Mouse (Mus musculus): Measurements from ENCODE around the gene Ngdn. TPM values are rescaled to one million over a fixed set of nuclear protein-coding genes. Genes with fewer than 3 reads are reported as not detected.
A peak's percentile ranks its signal among the peaks of the same experiment; 100 is the strongest.

Ngdn gene
- polyA plus RNA-seq, 1 experiment from 2014 or later = 70.1 TPM

GRCm38 (mm10) chr14:55002687-55003120, 12.6 kb upstream of the Ngdn start:
- Histone ChIP-seq H3K27ac (replicated peaks; ENCODE audit: low read depth, low read length) (no peak overlapping the region), H3K9ac (ENCODE audit: low read depth, low read length) (no peak overlapping the region), H3K4me2 (ENCODE audit: low read depth, low read length) (no peak overlapping the region), H3K9me3 (ENCODE audit: control insufficient read depth, low read length) (no peaks in the 10 kb centered on the region), H3K4me3 (ENCODE audit: low read depth, low read length) (no peak overlapping the region), H3K36me3 (ENCODE audit: control insufficient read depth, insufficient read depth, low read length) (no peaks in the 10 kb centered on the region), H3K27me3 (replicated peaks; ENCODE audit: control insufficient read depth, insufficient read depth, low read length) (no peaks in the 10 kb centered on the region), H3K4me1 (ENCODE audit: control insufficient read depth, insufficient read depth, low read length) (peaks cover 9% of the 10 kb centered on the region; the same call in 1 of the 2 replicates)
- WGBS = 57% methylated on average over 7 of the region's 7 CpGs
- no peak for DNase-seq (ENCODE audit: low spot score)
- ATAC-seq (ENCODE audit: low read depth) = no peak

- H3K4me1 ChIP-seq (ENCODE audit: control insufficient read depth, insufficient read depth, low read length) = peaks cover 9% of the 10 kb centered on the region; the same call in 1 of the 2 replicates
- no peak; the same call in 1 of the 2 replicates for ATAC-seq (ENCODE audit: low read depth)
Measured at GRCm38 (mm10) chr14:55003878-55004855, 11.1 kb upstream of the Ngdn start.

DNA sequence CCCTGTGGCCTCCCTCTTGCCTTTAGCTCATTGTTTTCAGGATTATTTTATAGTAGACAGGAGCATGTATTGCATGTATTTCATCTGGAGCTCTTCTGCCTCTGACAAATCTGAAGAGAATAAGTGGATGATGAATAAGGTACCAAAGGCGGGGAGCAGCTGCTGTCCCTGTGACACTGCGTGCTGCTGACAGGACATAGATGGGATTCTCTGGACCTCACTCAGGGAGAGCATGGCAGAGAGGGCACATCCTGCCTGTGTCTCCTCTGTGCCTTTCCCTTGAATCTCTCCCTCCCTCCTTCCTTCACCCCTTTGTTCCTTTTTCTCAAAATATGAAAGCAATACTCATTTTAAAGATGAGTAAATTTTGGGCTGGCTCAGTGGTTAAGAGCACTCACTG, 9.7 kb upstream of the Ngdn start:
- WGBS = 81% methylated on average over 2 of the region's 2 CpGs
- ATAC-seq (ENCODE audit: low read depth) = no peak

More at GRCm38 (mm10) chr14:55003878-55004855, 11.1 kb upstream of the Ngdn start:
- DNase-seq (ENCODE audit: low spot score) = peak; percentile 27
- Histone ChIP-seq H3K4me2 (ENCODE audit: low read depth, low read length) (no peak overlapping the region), H3K9ac (ENCODE audit: low read depth, low read length) (no peak overlapping the region), H3K4me3 (ENCODE audit: low read depth, low read length) (no peak overlapping the region), H3K36me3 (ENCODE audit: control insufficient read depth, insufficient read depth, low read length) (no peaks in the 10 kb centered on the region), H3K27me3 (replicated peaks; ENCODE audit: control insufficient read depth, insufficient read depth, low read length) (no peaks in the 10 kb centered on the region), H3K9me3 (ENCODE audit: control insufficient read depth, low read length) (no peaks in the 10 kb centered on the region), H3K27ac (replicated peaks; ENCODE audit: low read depth, low read length) (no peak overlapping the region)
- WGBS = 77% methylated on average over 18 of the region's 18 CpGs

DNA sequence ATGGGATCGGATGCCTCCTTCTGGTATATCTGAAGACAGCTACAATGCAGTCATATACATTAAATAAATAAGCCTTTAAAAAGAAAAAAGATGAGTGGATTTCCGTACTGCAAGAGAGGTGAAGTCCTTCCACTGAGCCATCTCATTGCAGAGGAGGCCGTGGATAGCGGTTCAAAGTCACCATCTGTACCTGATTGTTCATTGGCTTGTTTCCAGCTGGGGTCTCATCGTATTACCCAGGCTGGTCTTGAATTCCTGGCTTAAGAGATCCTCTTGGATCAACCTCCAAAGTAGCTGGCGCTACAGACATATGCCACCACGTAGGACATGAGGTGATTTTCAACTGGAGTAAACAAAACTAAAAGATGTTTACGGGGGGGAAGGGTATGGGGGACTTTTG, 9.3 kb upstream of the Ngdn start:
- H3K36me3 ChIP-seq (ENCODE audit: control insufficient read depth, insufficient read depth, low read length) = no peaks in the 10 kb centered on the region
- no peak for DNase-seq (ENCODE audit: low spot score)
- no peak overlapping the region for H3K4me2 ChIP-seq (ENCODE audit: low read depth, low read length)
- no peak overlapping the region for H3K27ac ChIP-seq (replicated peaks; ENCODE audit: low read depth, low read length)
- H3K27me3 ChIP-seq (replicated peaks; ENCODE audit: control insufficient read depth, insufficient read depth, low read length) = no peaks in the 10 kb centered on the region
- WGBS = 59% methylated on average over 8 of the region's 8 CpGs
- no peaks in the 10 kb centered on the region for H3K9me3 ChIP-seq (ENCODE audit: control insufficient read depth, low read length)
- no peak for ATAC-seq (ENCODE audit: low read depth)
- no peak overlapping the region for H3K9ac ChIP-seq (ENCODE audit: low read depth, low read length)
- no peak overlapping the region for H3K4me3 ChIP-seq (ENCODE audit: low read depth, low read length)
- peaks cover 9% of the 10 kb centered on the region; the same call in 1 of the 2 replicates for H3K4me1 ChIP-seq (ENCODE audit: control insufficient read depth, insufficient read depth, low read length)

More for the DNA sequence above, 9.7 kb upstream of the Ngdn start:
- H3K9me3 ChIP-seq (ENCODE audit: control insufficient read depth, low read length) = no peaks in the 10 kb centered on the region
- H3K4me1 ChIP-seq (ENCODE audit: control insufficient read depth, insufficient read depth, low read length) = peaks cover 9% of the 10 kb centered on the region; the same call in 1 of the 2 replicates
- no peak overlapping the region for H3K4me3 ChIP-seq (ENCODE audit: low read depth, low read length)
- no peaks in the 10 kb centered on the region for H3K36me3 ChIP-seq (ENCODE audit: control insufficient read depth, insufficient read depth, low read length)
- no peak overlapping the region for H3K27ac ChIP-seq (replicated peaks; ENCODE audit: low read depth, low read length)
- no peak overlapping the region for H3K9ac ChIP-seq (ENCODE audit: low read depth, low read length)
- H3K4me2 ChIP-seq (ENCODE audit: low read depth, low read length) = no peak overlapping the region
- no peak for DNase-seq (ENCODE audit: low spot score)
- H3K27me3 ChIP-seq (replicated peaks; ENCODE audit: control insufficient read depth, insufficient read depth, low read length) = no peaks in the 10 kb centered on the region

GRCm38 (mm10) chr14:55006541-55006940, 8.7 kb upstream of the Ngdn start:
- no peak for DNase-seq (ENCODE audit: low spot score)
- H3K4me1 ChIP-seq (ENCODE audit: control insufficient read depth, insufficient read depth, low read length) = peaks cover 9% of the 10 kb centered on the region; the same call in 1 of the 2 replicates
- no peak overlapping the region for H3K9ac ChIP-seq (ENCODE audit: low read depth, low read length)
- no peak overlapping the region for H3K27ac ChIP-seq (replicated peaks; ENCODE audit: low read depth, low read length)
- H3K36me3 ChIP-seq (ENCODE audit: control insufficient read depth, insufficient read depth, low read length) = no peaks in the 10 kb centered on the region
- 52% methylated on average over 3 of the region's 3 CpGs for WGBS
- H3K9me3 ChIP-seq (ENCODE audit: control insufficient read depth, low read length) = no peaks in the 10 kb centered on the region
- H3K4me3 ChIP-seq (ENCODE audit: low read depth, low read length) = no peak overlapping the region
- no peak overlapping the region for H3K4me2 ChIP-seq (ENCODE audit: low read depth, low read length)
- no peak for ATAC-seq (ENCODE audit: low read depth)
- no peaks in the 10 kb centered on the region for H3K27me3 ChIP-seq (replicated peaks; ENCODE audit: control insufficient read depth, insufficient read depth, low read length)

DNA sequence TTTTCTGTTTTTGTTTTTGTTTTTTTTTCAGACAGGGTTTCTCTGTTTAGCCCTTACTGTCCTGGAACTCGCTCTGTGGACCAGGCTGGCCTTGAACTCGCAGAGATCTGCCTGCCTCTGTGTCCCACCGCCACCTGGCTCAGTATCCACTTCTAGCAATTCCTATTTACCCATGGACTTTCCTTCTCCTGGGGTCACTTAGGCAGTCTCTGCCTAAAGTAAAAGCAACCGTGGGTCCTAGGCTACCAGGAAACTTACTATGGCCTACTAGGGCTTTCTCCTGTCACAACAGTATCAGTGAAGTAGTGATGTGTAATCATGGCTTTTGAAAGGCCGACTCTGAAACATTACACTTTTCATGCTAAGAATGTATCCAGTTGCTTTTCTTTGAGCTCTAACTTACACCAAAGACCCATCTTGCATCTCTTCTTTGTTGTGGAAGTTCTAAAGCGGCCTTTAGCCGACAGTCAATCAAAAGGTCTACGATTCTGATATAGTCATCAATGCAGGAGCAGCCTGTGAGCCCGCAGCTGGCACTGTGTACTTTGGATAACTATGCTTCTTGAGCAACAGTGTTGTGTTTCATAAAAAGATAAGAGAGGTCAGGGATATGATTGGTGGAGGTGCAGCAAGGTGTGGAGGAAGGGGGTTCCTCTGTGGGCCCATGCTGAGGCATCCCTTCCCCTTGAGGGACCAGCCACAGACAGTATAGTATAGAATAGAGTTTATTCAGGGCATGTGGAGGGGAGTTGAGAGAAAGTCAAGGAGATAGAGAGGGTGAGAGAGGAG, 7.9 kb upstream of the Ngdn start:
- H3K9ac ChIP-seq (ENCODE audit: low read depth, low read length) = no peak overlapping the region
- WGBS = 86% methylated on average over 9 of the region's 9 CpGs
- no peak overlapping the region for H3K4me3 ChIP-seq (ENCODE audit: low read depth, low read length)
- peaks cover 9% of the 10 kb centered on the region; the same call in 1 of the 2 replicates for H3K4me1 ChIP-seq (ENCODE audit: control insufficient read depth, insufficient read depth, low read length)
- ATAC-seq (ENCODE audit: low read depth) = no peak
- H3K4me2 ChIP-seq (ENCODE audit: low read depth, low read length) = no peak overlapping the region
- no peak for DNase-seq (ENCODE audit: low spot score)
- H3K27me3 ChIP-seq (replicated peaks; ENCODE audit: control insufficient read depth, insufficient read depth, low read length) = no peaks in the 10 kb centered on the region
- no peaks in the 10 kb centered on the region for H3K9me3 ChIP-seq (ENCODE audit: control insufficient read depth, low read length)
- no peaks in the 10 kb centered on the region for H3K36me3 ChIP-seq (ENCODE audit: control insufficient read depth, insufficient read depth, low read length)
- H3K27ac ChIP-seq (replicated peaks; ENCODE audit: low read depth, low read length) = no peak overlapping the region

DNA sequence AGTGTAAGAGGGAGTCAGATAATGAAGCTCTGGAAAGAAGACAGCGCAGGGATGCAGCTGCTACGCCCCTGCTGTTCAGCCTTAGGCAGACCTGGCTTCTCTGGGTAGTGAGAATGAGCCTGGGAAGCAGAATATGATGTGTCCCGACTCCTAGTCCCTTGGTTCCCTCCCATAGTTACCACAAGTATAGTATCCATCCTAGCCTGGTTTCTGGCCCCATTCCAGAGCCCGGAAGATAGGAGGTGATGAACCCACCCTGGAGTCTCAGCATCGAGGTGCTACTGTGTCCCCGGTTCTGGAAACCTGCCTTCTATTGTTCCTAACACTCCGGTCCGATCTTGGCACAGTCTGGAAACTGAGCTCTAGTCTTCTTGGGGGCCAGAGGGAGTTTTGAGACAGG, 6.8 kb upstream of the Ngdn start:
- ATAC-seq (ENCODE audit: low read depth) = no peak
- no peak overlapping the region for H3K9ac ChIP-seq (ENCODE audit: low read depth, low read length)
- peaks cover 5% of the 10 kb centered on the region; the same call in 1 of the 2 replicates for H3K4me1 ChIP-seq (ENCODE audit: control insufficient read depth, insufficient read depth, low read length)
- WGBS = 68% methylated on average over 8 of the region's 8 CpGs
- no peaks in the 10 kb centered on the region for H3K27me3 ChIP-seq (replicated peaks; ENCODE audit: control insufficient read depth, insufficient read depth, low read length)
- no peak overlapping the region for H3K4me3 ChIP-seq (ENCODE audit: low read depth, low read length)
- H3K9me3 ChIP-seq (ENCODE audit: control insufficient read depth, low read length) = no peaks in the 10 kb centered on the region
- no peak overlapping the region for H3K27ac ChIP-seq (replicated peaks; ENCODE audit: low read depth, low read length)
- DNase-seq (ENCODE audit: low spot score) = no peak
- no peak overlapping the region for H3K4me2 ChIP-seq (ENCODE audit: low read depth, low read length)
- H3K36me3 ChIP-seq (ENCODE audit: control insufficient read depth, insufficient read depth, low read length) = no peaks in the 10 kb centered on the region

GRCm38 (mm10) chr14:55011116-55011515, 4.1 kb upstream of the Ngdn start:
- Histone ChIP-seq H3K4me3 (ENCODE audit: low read depth, low read length) (no peak overlapping the region), H3K27ac (replicated peaks; ENCODE audit: low read depth, low read length) (no peak overlapping the region), H3K4me1 (ENCODE audit: control insufficient read depth, insufficient read depth, low read length) (no peaks in the 10 kb centered on the region), H3K27me3 (replicated peaks; ENCODE audit: control insufficient read depth, insufficient read depth, low read length) (no peaks in the 10 kb centered on the region), H3K9me3 (ENCODE audit: control insufficient read depth, low read length) (no peaks in the 10 kb centered on the region), H3K4me2 (ENCODE audit: low read depth, low read length) (no peak overlapping the region), H3K9ac (ENCODE audit: low read depth, low read length) (no peak overlapping the region), H3K36me3 (ENCODE audit: control insufficient read depth, insufficient read depth, low read length) (no peaks in the 10 kb centered on the region)
- WGBS = 56% methylated on average over 4 of the region's 4 CpGs
- ATAC-seq (ENCODE audit: low read depth) = no peak
- no peak for DNase-seq (ENCODE audit: low spot score)
